Mouse (Mus musculus) monocyte, adult 5-6 weeks (primary cell): ENCODE data around the gene D430019H16Rik. TPM values are rescaled to one million over a fixed set of nuclear protein-coding genes. Genes with fewer than 3 reads are reported as not detected.

Experiments
- ATAC-seq: fragments of 153-309, 156-312 bp; replicated peaks from 2 replicates; pipeline ENCODE4 v1.8.0; 2017; ENCODE audit warnings: mild to moderate bottlenecking; ENCODE audit not compliant: low TSS enrichment, insufficient number of reproducible peaks, severe bottlenecking, poor library complexity, low FRiP score
- total RNA-seq: library from RNA; stranded (forward); fragments of 200-1000, 200-491, 200-594 nt; gene quantifications from 3 replicates; pipeline ENCODE4 v1.2.3, GENCODE M21; 2017

Gene D430019H16Rik
- total RNA-seq, 1 experiment from 2014 or later, result 0.19 TPM

DNA sequence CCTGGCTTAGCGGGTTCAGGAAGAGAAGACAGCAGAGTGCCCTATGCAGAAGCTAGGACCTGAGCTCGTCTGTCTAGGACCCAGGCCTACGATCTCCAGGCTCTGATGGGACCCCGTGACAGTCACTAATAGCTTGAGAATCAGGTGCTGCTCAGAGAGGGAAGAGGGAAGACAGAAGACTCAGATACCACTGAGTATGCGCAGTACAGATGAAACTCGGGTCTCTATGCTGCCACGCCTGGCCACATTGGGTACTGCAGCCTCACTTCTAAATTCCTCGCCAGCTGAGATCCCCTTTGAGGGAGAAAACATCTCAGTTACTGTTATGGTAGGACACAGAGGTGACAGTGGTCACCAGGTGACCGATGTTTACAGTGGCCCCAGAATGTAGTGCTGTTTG lies 22.8 kb downstream of the D430019H16Rik start:
- peak; percentile 71; the same call in 1 of the 2 replicates for ATAC-seq

DNA sequence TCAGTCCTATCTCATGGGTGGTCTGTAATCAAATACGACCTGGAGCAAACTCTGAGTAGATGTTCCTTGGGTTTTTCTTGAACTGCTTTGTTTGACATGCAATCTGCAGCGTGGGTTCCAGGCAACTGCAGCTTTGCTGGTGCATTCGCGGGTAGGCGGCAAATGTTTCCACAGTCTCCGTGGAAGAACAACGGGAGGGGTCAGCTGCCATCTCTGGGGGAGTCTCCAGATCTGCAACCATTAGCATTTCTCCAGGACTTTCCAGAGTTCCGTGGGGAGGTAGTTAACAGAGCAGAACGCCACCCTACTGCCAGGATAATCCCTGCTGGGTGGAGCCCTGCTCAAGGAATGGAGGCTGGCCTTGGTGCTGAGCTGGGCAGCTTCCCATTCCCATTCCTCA lies 23.3 kb downstream of the D430019H16Rik start:
- ATAC-seq, result no peak

DNA sequence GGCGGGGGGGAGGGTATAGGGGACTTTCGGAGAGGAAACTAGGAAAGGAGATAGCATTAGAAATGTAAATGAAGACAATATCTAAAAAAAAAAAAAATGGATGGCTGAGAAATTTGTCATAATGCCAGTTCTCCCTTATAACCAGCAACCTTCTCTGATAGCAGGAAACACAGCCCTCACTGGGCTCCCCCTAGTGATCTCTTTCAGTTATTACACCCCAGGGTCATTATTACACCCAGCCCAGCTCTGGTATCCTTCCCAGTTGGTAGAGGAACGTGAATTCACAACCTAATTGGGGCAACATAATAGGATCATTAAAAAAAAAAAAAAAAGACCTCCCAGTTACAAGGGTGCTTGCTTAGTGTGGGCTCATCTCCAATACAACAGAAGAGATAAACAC lies 29.8 kb downstream of the D430019H16Rik start:
- ATAC-seq, result no peak

DNA sequence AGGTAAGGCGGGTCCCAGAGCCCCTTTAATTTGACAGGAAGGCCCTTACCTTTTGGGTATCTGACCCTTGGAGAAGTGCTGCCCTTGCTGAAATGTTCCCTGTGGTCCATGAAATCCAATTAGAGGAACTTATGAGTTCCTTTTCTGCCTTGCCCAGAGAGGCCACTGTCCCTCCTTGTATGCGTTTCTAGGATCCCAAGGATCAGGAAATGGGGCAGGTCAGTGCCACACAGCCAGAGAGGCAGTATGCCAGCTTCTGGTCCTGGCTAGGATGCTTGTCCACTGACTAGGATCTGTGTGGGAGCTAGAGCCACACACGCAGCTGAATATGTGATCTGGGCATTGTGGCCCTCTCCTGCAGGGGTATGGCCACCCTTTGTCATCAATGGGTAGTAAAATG lies 36.6 kb downstream of the D430019H16Rik start:
- no peak for ATAC-seq

DNA sequence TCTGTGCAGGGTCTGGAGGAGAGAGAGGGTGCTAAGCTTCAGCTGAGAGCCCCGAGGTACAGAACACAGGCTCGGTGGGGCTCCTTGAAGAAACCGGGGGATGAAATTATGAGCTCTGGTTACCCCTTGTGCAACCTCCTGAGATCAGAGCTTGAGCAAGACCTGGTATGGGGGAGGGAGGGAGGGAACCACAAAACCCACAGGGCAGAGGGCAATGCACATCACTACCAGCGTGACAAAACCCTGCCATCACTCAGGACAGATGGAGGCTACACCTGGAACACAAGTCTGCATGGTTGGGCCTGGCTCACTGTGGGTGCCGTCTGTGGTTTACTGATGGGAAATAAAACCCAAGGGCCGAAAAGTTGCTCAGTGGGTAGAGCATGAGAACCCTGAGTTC lies 37.1 kb downstream of the D430019H16Rik start:
- ATAC-seq, result no peak

DNA sequence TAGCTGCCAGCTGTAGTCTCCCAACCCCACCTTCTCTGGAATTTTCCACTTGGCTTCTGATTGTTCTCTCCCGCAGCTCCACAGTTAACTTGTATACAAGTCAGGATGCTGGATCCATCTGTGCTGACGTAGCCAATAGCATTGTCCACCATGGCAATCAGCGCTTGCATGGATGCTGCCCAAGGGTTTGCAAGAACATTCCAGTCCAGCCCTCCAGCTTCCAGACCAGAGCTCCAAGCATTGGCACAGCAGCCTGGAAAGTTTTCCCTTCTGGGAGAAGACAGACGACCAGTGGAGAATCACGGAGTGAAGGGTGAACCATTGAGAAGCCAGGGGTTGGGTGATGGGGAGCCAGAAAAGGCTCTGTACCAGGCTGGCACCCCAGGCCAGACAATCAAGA lies 41.1 kb downstream of the D430019H16Rik start:
- no peak for ATAC-seq

DNA sequence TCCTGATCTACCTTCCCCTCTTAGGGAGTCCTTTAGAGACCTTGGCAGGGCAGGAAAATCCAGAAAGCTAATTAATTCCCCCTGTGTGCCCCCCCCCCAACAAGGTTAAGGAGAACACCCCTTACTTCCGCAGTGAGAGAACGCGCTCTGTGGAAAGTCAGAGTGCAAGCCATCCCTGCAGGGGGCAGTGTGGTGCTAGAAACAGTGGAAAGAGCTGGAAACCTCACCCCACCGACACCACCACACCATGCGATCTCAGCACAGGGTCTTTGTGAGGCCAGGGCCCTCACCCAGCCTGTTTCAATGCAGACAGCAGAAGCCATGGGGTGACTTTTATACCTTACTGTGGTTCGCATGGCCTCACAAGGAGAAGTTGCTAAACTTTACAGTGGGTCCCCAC lies 44.2 kb downstream of the D430019H16Rik start:
- ATAC-seq, result no peak

DNA sequence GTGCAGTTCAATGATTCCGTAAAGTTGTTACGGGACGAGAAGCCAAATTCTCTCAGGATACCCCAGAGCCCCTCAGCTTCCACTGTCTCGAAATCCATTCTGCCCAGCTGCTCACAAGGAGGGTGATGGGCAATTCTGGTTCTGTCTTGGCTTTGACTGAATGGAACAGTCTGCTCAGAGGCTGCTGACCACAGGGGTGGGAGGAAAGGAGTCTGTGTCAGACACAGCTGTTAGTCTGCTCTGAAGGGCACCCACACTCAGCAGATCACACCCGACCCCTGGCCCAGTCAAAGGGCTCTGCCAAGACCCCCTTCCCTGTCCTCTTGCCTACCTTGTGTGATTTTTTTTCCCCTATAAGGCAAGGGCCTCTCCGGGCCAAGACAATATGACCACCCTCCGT lies 44.8 kb downstream of the D430019H16Rik start:
- ATAC-seq, result no peak

DNA sequence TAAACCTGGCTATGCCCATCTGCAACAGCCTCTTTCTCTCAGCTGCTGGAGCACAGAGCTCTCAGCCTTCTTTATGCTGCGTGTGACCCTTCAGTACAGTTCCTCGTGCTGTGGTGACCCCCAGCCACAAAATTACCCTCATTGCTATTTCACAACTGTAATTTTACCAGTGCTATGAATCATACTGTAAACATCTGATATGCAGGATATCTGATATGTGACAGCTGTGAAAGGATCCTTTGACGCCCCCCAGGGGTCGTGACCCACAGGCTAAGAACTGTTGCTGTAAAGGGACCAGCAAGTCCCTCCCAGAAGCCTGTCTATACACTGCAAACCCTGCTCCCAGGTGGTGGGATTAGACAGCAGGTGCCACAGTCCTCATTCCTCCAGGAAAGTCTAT lies 45.2 kb downstream of the D430019H16Rik start:
- ATAC-seq, result no peak

DNA sequence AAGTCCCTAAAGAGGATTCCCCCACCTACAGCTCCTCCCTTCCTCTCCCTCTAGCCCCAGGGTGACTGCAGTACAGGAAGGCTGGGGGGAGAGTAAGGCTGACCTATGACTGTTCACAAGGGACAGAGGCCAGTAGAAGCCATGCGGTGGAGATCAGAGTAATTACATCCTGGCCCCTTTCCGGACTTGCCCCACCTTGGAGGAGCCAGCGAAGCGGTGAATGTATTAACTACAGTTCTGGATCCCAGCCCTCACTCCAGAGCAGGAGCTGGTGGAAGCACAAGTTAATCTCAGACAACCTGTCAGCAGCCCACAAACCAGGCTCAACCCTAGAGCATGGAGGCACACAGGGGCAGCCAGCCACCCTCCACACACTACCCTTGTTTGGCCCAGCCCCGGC lies 47.3 kb downstream of the D430019H16Rik start:
- no peak for ATAC-seq

DNA sequence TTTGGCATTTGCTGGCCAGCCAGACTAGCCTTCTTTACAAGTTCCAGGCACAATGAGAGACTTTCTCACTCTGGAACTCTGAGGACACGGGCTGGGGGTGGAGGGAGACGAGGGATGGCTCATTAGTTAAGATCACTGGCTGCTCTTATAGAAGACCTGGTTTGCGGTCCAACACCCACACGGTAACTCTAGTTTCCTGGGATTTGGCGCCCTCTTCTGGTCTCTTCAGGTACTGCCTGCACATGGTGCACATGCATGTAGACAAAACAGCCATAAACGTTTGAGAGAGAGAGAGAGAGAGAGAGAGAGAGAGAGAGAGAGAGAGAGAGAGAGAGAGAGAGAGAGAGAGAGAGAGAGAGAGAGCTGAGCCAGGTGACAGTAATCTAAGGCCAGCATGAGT lies 51.1 kb downstream of the D430019H16Rik start:
- ATAC-seq, result no peak

DNA sequence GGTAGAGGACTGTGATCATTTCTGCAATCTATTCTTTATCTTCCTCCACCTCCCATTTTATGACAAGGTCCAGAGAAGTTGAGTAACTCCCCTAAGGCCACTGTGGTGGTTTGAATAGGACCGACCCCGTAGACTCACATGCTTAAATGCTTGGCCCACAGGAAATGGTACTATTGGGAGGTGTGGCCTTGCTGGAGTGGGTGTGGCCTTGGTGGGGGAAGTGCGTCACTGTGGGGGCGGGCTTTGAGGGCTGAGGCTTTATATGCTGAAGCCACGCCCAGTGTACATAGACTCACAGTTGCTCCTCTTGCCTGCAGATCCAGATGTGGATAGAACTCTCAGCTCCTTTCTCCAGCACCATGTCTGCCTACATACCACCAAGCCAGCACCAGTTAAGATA lies 57.5 kb downstream of the D430019H16Rik start:
- no peak for ATAC-seq

DNA sequence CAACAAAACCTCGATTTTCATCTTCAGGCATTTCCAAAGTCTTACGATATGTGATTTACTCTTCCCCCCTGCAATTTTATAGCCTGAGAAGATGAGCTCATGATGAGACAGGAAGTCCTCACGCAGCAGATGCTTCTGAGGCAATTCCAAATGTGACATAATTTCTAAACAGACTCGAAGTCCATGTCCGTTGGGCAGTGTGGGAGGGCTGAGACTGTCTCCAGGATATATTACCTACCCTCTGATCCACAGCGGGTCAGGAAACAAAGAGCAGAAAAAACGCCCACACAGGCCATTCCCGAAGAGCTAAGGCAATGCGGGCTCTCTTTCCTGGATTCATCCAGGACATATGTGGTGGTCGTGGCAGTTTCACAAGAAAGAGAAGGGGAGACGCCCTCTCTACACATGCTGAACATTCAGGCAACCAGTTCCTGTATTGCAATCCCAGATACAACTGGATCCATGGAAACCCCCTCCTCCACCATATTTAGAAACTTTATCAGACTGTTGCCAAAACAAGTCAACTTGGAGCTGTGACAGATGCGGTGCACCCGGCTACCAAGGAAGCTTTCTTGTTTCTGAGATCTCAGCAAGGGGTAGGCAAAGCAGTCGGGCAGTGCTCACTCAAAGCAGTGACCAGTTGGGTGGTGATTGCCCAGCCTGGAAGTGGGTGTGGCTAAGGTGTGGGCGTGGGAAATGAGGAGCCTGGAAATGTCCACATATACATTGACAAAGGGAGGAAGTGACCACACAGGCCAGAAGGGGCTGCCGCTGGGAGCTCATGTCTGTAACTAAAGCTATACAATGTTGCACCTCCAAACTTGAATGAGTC lies 58.2 kb downstream of the D430019H16Rik start:
- no peak for ATAC-seq

DNA sequence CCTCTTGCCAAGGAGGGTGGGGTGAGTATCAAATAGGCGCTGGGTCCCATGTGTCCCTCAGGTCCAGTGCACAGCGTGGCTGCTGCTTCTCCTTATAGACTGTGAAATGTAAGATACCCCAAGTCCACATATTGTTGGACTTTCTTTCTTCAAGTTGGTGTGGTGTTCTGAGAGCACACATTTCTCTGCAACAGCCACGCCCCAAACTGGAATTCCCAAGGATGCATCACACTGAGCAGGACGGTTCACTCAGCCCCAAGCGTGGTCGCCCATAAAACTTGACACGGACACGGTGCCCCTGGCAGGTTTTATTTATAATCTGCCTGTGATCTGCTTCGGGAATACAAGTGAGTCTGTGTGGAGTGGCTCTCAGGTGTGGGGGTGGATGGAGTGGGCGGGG lies 60.5 kb downstream of the D430019H16Rik start:
- no peak for ATAC-seq

DNA sequence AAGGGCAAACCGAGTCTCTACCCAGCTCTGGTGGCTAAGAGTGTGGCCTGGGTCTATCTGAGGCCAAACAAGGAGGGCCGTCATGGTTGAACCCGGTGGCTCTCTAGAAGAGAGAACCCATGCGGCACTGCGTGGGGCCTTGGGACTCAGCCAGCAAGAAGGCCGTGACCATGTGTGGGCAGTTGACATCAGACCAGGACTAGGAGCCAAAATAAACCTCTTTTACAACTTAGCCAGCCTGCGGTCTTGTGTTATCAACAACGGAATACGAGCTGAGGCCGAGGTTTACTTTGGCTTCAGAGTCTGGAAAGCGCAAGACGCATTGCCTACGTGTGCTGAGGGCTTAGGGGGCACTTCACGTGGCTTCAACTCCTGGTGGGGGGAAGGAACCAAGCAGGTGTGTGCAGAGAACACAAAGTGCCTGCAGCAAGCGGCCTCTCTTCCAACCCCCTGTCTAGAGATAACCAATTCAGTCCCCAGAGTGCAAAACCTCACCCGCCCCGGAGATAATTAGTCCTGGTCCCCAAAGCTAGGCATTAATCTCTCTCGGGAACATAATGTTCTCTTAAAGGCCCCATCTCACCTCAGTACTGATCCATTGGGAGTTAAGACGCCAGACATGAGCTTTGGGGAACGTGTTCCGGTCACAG lies 63.5 kb downstream of the D430019H16Rik start:
- no peak for ATAC-seq

DNA sequence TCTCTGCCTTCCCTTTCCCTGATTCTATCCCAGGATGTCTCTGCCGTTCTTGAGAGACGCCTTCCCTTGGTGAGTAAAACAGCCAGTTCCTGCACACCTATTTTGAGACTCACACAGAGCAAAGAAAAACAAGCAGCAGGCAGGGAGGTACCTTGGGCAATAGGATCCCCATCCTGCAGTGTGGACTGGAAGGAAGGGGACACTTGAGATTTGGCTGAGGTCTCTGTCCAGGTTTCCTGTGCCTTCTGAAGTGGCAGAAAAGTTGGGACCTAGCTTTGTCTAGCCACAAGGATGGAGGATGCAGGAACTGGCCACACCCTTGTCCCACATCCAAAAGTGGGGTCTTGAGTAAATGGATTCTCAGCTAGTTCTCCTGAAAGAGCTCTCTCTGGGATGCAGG lies 66.2 kb downstream of the D430019H16Rik start:
- ATAC-seq, result no peak

DNA sequence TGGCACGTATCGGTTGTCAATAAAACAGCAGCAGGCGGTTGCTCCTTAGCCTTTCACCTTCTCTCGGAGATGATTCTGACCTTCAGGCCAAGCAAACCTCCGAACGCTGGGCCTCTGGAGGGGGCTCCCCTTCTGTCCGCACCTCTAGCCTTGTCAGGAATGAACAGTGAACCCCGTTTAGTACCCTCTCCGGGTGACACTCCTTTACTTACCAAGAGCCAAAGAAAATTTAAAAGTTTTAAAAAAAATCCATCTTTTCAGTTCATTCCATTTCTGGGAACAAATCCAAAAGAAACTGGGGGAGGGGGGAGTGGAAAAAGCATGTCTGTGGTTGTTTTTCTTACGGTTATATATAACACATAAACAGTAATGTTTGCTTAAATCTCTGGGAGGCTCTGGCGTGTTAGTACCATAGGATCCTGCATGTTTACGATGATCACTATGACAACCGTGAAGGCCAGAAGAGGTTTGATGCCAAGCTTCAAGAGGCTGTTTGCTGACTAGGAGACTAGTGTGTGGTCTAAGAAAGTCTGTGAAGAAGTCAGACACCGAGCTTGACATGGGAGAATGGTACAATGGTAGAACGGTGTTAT lies 67.6 kb downstream of the D430019H16Rik start:
- no peak for ATAC-seq

DNA sequence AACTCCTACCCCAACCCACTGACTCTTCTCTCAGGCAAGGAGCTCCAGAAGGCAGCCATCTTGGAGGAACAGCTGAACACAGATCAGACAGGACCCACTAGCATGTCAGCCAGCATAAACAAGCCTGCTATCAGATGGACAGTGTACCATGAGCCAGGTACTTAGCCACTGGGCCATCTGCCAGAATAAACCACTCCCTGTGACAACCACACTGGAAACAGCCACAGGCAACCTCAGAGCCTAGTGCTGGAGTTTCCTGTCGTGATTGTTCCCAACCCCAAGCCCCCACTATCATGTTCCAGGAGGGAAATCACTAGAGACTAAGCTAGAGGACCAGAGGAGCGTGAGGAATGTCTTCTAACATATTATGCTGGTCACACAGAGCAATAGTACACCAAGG lies 70.1 kb downstream of the D430019H16Rik start:
- no peak for ATAC-seq

DNA sequence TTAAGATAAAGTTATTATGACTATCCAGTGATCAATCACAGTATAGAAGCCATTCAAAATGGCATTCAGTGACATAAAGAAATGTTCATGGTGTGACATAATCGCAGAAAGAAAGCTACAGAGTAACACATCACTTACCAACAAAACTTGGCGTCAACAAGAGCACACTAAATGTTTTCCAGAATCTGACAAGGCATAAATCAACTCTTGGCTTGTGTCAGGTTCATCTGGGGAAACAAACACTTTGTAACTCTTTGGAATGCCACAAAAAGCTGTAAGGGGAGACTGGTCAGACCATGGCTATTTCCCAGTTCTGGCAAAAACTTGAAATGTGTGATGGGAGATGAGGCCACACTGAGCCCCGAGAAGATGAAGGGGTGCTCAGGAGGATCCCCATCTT lies 72.5 kb downstream of the D430019H16Rik start:
- no peak for ATAC-seq

DNA sequence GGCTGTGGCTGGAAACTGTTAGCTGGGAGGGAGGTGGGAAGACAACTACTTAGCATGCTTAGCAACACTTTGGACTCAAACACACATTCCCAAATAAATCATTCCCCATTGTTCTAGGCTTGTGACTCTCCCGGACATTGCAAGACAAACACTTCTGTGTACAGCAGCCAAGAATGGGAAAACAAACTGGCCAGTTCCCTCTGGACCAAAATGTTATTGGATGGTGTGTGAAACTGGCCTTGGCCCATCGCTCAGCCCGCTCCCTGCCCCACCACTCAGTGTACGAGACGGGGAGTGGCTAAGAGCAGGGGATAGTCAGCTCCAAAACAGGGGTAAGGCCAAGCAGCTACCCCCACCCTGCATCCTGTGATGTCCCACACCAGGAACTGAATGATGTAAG lies 73.2 kb downstream of the D430019H16Rik start:
- ATAC-seq, result no peak
